Mouse (Mus musculus) CH12.LX (cell line): Measurements from ENCODE around the gene Egln2. TPM values are rescaled to one million over a fixed set of nuclear protein-coding genes. Genes with fewer than 3 reads are reported as not detected.

Experiments
- DNase-seq: peaks from one replicate; pipeline ENCODE4 v3.0.0-alpha.2; 2013; ENCODE audit errors: extremely low read depth
- H3K27ac ChIP-seq: 2 replicates; pipeline ENCODE4 v1.5.1; 2012; ENCODE audit warnings: low read depth, mild to moderate bottlenecking, control low read depth, moderate library complexity; ENCODE audit not compliant: insufficient read depth
- H3K27me3 ChIP-seq: replicated peaks from 2 replicates; pipeline ENCODE3; 2012; ENCODE audit warnings: inconsistent platforms
- H3K36me3 ChIP-seq, 2 experiments: replicated peaks in 1 of 2; 2 replicates each; pipeline versions ENCODE3 to v1.6.1; 2012; ENCODE audit warnings: inconsistent platforms in 1 of 2, low read length in 1 of 2, mild to moderate bottlenecking in 1 of 2, mixed read lengths in 1 of 2, moderate library complexity in 1 of 2; ENCODE audit not compliant: control insufficient read depth in 1 of 2, insufficient read depth in 1 of 2
- H3K4me1 ChIP-seq, 2 experiments: 2 replicates each; pipeline ENCODE4 v1.6.1; 2012; ENCODE audit warnings: inconsistent platforms in 1 of 2, moderate library complexity in 1 of 2; ENCODE audit not compliant: insufficient read depth in 2 of 2, control insufficient read depth in 1 of 2
- H3K4me2 ChIP-seq: 2 replicates; pipeline ENCODE4 v1.6.1; 2012; ENCODE audit warnings: low read depth, mild to moderate bottlenecking, control low read depth; ENCODE audit not compliant: poor library complexity, insufficient read depth, severe bottlenecking
- H3K4me3 ChIP-seq, 3 experiments: fragments of 150-350 bp in 1 of 3; sonication (generic) in 1 of 3; replicated peaks in 1 of 3; 2 replicates each; pipeline versions ENCODE3 to v1.5.1; 2011 to 2012; ENCODE audit warnings: low read depth in 2 of 3, low read length in 2 of 3, mild to moderate bottlenecking in 2 of 3, moderate library complexity in 2 of 3, control low read depth in 1 of 3, improper control_type of control experiment in 1 of 3, inconsistent platforms in 1 of 3, mixed read lengths in 1 of 3; ENCODE audit not compliant: poor library complexity in 1 of 3
- H3K79me2 ChIP-seq: replicated peaks from 2 replicates; pipeline ENCODE4 v1.6.1; 2012; ENCODE audit warnings: mild to moderate bottlenecking, moderate library complexity; ENCODE audit not compliant: control insufficient read depth, poor library complexity, insufficient read depth, severe bottlenecking; ENCODE audit errors: extremely low read depth
- H3K9ac ChIP-seq: 2 replicates; pipeline ENCODE4 v1.6.1; 2012; ENCODE audit warnings: low read depth, mild to moderate bottlenecking, control low read depth, moderate library complexity; ENCODE audit not compliant: insufficient read depth
- H3K9me3 ChIP-seq: replicated peaks from 2 replicates; pipeline ENCODE3; 2012; ENCODE audit warnings: low read length, inconsistent platforms, mixed read lengths
- BHLHE40 ChIP-seq: IDR thresholded peaks from 2 replicates; pipeline ENCODE4 v1.6.1; 2011; ENCODE audit warnings: mild to moderate bottlenecking, low read depth, low read length, improper control_type of control experiment
- CHD2 ChIP-seq: IDR thresholded peaks from 2 replicates; pipeline ENCODE4 v1.6.1; 2011; ENCODE audit warnings: low read length, improper control_type of control experiment
- E2F4 ChIP-seq: IDR thresholded peaks from 2 replicates; pipeline ENCODE4 v1.6.1; 2011; ENCODE audit warnings: low read depth, low read length, improper control_type of control experiment; ENCODE audit not compliant: insufficient replicate concordance
- EP300 ChIP-seq: IDR thresholded peaks from 2 replicates; pipeline ENCODE4 v1.6.1; 2011; ENCODE audit warnings: low read length, improper control_type of control experiment
- GABPA ChIP-seq: IDR thresholded peaks from 2 replicates; pipeline ENCODE4 v1.6.1; 2012; ENCODE audit warnings: low read depth, low read length, improper control_type of control experiment, inconsistent platforms; ENCODE audit not compliant: insufficient replicate concordance
- HCFC1 ChIP-seq: IDR thresholded peaks from 2 replicates; pipeline ENCODE4 v1.6.1; 2012; ENCODE audit warnings: low read depth, mild to moderate bottlenecking, inconsistent platforms, low read length, improper control_type of control experiment
- IRF4 ChIP-seq: IDR thresholded peaks from 2 replicates; pipeline ENCODE4 v1.6.1; 2014; ENCODE audit warnings: low read depth, mild to moderate bottlenecking, inconsistent platforms, low read length, improper control_type of control experiment
- JUND ChIP-seq: conservative IDR thresholded peaks from 2 replicates; pipeline ENCODE4 v1.6.1; 2011; ENCODE audit warnings: low read depth, low read length, improper control_type of control experiment
- MAZ ChIP-seq: IDR thresholded peaks from 2 replicates; pipeline ENCODE4 v1.6.1; 2012; ENCODE audit warnings: low read depth, mild to moderate bottlenecking, inconsistent platforms, low read length, improper control_type of control experiment, moderate library complexity
- MYC ChIP-seq: IDR thresholded peaks from 2 replicates; pipeline ENCODE4 v1.6.1; 2011; ENCODE audit warnings: low read depth, mild to moderate bottlenecking, improper control_type of control experiment, low read length
- PAX5 ChIP-seq: IDR thresholded peaks from 2 replicates; pipeline ENCODE4 v1.6.1; 2012; ENCODE audit warnings: low read length, inconsistent platforms, mixed read lengths
- RAD21 ChIP-seq: IDR thresholded peaks from 2 replicates; pipeline ENCODE4 v1.6.1; 2011; ENCODE audit warnings: low read depth, mild to moderate bottlenecking, low read length, improper control_type of control experiment, moderate library complexity
- RCOR1 ChIP-seq: conservative IDR thresholded peaks from 2 replicates; pipeline ENCODE4 v1.6.1; 2012; ENCODE audit warnings: low read depth, mild to moderate bottlenecking, inconsistent platforms, low read length, improper control_type of control experiment
- SIN3A ChIP-seq: IDR thresholded peaks from 2 replicates; pipeline ENCODE4 v1.6.1; 2012; ENCODE audit warnings: low read length, improper control_type of control experiment, inconsistent platforms
- TCF12 ChIP-seq: IDR thresholded peaks from 2 replicates; pipeline ENCODE4 v1.6.1; 2014; ENCODE audit warnings: low read depth, mild to moderate bottlenecking, inconsistent platforms, low read length, improper control_type of control experiment
- USF1 ChIP-seq: IDR thresholded peaks from 2 replicates; pipeline ENCODE4 v1.6.1; 2014; ENCODE audit warnings: low read depth, mild to moderate bottlenecking, inconsistent platforms, low read length, improper control_type of control experiment
- ZC3H11A ChIP-seq: IDR thresholded peaks from 2 replicates; pipeline ENCODE4 v1.6.1; 2012; ENCODE audit warnings: low read depth, mild to moderate bottlenecking, inconsistent platforms, low read length, improper control_type of control experiment
- ZMIZ1 ChIP-seq: IDR thresholded peaks from 2 replicates; pipeline ENCODE4 v1.6.1; 2012; ENCODE audit warnings: low read depth, mild to moderate bottlenecking, inconsistent platforms, low read length, improper control_type of control experiment
- ZNF384 ChIP-seq: IDR thresholded peaks from 2 replicates; pipeline ENCODE4 v1.6.1; 2012; ENCODE audit warnings: low read depth, low read length, improper control_type of control experiment, inconsistent platforms
- dilution Hi-C: fragments of 300-500 bp; cut with MboI; formaldehyde crosslinking; loops from 2 replicates; pipeline ENCODE4 v1.14.3; 2020; ENCODE audit warnings: low sequenced_read_pairs; ENCODE audit not compliant: extremely low pct_unique_long_range_greater_than_20kb, extremely low pct_ligation_motif_present
- in situ Hi-C: fragments of 300-500 bp; cut with MboI; formaldehyde crosslinking; loops from 3 replicates; pipeline ENCODE4 v1.14.3; 2019; ENCODE audit warnings: low sequenced_read_pairs, low pct_ligation_motif_present, low pct_unique_long_range_greater_than_20kb, mixed read lengths
- polyA plus RNA-seq: library from polyadenylated mRNA; unstranded; fragments of >175 nt; gene quantifications from 2 replicates; pipeline ENCODE4 v1.2.1, GENCODE M21; 2012; ENCODE audit warnings: low read depth; ENCODE audit not compliant: insufficient read length
- total RNA-seq, 2 experiments: library from RNA; depleted of rRNA; stranded (reverse); fragments of 300-350 nt in 1 of 2; fragments of >200 nt in 1 of 2; gene quantifications; 2 replicates each; pipeline ENCODE4 v1.2.3; 2012 to 2014

Gene Egln2
- total and polyA plus RNA-seq, 3 experiments = 37.9 to 115 (median 103) TPM

GRCm38 (mm10) chr7:27178324-27179216 lies 12.0 kb upstream of the Egln2 start, which contains the start of gene Rab4b (continued):
- TF ChIP-seq TCF12 (peak; percentile 14; the same call in 1 of the 2 replicates), GABPA (no peak), MYC (no peak), BHLHE40 (peak; percentile 12; the same call in 1 of the 2 replicates), MAZ (peak; percentile 76), E2F4 (0 out of 2 replicates have a peak, but pooled peaks have one; percentile 50), HCFC1 (no peak; the same call in 1 of the 2 replicates), RCOR1 (no peak), ZC3H11A (no peak), JUND (no peak), RAD21 (no peak)

- Histone ChIP-seq H3K27me3 (no peaks in the 10 kb centered on the region), H3K9me3 (no peaks in the 10 kb centered on the region), H3K9ac (peak overlapping the region; percentile 94), H3K4me3 (peak overlapping the region; percentile 67 to 68 (median 67)), H3K79me2 (peaks cover 7% of the 10 kb centered on the region), H3K36me3 (peaks cover 29 to 47% of the 10 kb centered on the region in 2 experiments), H3K27ac (peak overlapping the region; percentile 78), H3K4me2 (peak overlapping the region; percentile 97), H3K4me1 (peaks cover 3 to 56% of the 10 kb centered on the region in 2 experiments; a peak in 3 of 4 replicates)
- no peak for TF ChIP-seq IRF4
- TF ChIP-seq E2F4 = no peak
- TF ChIP-seq PAX5 = no peak
- no peak for TF ChIP-seq ZMIZ1
- no peak for TF ChIP-seq HCFC1
- no peak for TF ChIP-seq ZNF384
- no peak for TF ChIP-seq EP300
- TF ChIP-seq SIN3A = no peak
- no peak for TF ChIP-seq CHD2
- no peak for TF ChIP-seq USF1
- in situ Hi-C loops = no loop called here
- DNase-seq = no peak
- dilution Hi-C loops = no loop called here
These were observed 11.3 kb upstream of the Egln2 start for GRCm38 (mm10) chr7:27177942-27178323.
